Mouse (Mus musculus): ENCODE measurements around the gene Mtmr11. TPM values are rescaled to one million over a fixed set of nuclear protein-coding genes. Genes with fewer than 3 reads are reported as not detected.

Gene Mtmr11
- 28.7 and 34.5 TPM in 2 replicates for polyA plus RNA-seq (2015; fragmentation: Nextera tagmentation; extraction: Ambion mirVana)

DNA sequence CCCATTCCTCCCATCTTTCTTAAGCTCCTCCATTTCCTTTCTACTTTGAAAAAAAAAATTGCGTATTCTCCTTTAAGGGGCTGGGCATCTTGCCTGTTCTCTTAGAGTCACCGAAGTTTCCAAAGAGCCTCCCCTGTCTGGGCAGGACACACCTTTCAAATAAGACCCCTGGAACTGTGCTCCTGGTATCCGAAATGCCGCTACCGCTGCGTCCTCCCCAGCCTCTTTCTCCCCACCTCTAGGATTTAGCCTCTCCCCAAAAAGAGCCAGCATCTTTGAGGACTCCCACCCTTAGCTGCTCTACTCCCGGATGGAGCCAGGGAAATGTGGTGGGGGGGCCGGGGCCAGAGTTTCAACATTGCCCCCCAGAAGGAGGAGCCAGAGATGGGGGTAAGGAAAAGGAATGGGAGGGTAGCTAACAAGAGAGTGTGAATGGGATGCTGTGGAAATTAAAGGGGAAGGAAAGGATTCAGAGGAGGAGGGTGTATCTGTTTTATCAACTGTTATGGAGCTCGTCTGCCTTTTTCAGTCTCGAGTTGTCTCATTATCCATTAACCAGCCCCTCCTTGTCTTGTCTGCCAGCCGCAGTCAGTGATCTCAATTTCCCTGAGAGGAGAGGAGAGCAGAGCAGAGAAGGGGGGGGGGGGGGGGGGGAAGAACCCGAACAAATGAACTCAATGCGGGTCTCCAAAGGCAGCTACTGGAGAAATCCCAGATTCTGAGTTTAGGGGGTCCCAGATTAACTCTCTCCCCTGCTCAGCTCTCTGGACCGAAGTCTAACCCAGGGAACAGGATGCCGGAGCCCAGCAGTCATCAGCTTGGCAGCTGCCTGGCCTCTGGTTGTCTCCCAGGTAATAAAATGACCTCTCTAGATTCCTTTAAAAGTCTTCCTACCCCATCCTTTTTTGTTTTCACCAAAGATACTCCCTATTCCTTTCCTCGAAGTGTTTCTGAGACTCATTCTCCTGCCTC, at the start of gene Mtmr11:
Gene Mtmr11, plus strand, starts transcription at position 136 of the 972 bp plus-strand sequence.
- Histone ChIP-seq H3K27ac (ENCODE audit: low read depth, low read length) (peak within 1 kb of the TSS; percentile 97), H3K27me3 (replicated peaks; ENCODE audit: control insufficient read depth, insufficient read depth, low read length) (no peaks in the 10 kb centered on the region), H3K4me1 (replicated peaks; ENCODE audit: control insufficient read depth, insufficient read depth, low read length) (peaks cover 13% of the 10 kb centered on the region), H3K36me3 (ENCODE audit: control insufficient read depth, insufficient read depth) (0 out of 2 replicates have a peak, but pooled peaks cover 4% of the 10 kb centered on the region), H3K4me3 (ENCODE audit: low read depth, low read length) (peak within 1 kb of the TSS; percentile 53), H3K9me3 (ENCODE audit: control insufficient read depth) (no peaks in the 10 kb centered on the region), H3K4me2 (replicated peaks; ENCODE audit: low read depth) (peak within 1 kb of the TSS; percentile 87), H3K9ac (ENCODE audit: low read depth, low read length) (peak within 1 kb of the TSS; percentile 67)
- no peak for ATAC-seq
- no peak for TF ChIP-seq CTCF (IDR thresholded peaks at IDR 0.05; ENCODE audit: low read depth)
- WGBS, result 3% methylated on average over 16 of the region's 16 CpGs

DNA sequence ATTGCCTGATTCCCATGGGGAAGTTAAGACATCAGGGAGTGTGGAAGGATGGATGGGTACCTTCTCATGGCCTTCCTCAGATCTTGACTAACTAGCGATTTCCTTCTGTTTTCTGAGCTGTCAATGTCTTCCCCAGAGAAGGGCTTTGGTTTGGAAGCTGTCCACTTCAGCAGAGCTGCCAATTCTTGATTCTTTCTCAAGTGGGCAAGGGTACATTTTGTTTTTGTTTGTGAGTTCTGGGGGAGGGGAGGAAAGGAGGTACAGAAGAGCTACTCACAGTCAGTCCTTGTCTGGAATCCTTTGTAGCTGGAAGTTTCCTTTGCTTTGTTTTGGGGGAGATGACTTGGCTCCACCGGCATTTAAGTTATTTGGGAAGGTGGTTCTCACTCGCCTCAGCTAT, 48.6 kb upstream of the Mtmr11 start:
- Histone ChIP-seq H3K4me2 (replicated peaks; ENCODE audit: low read depth) (no peak overlapping the region), H3K4me3 (ENCODE audit: low read depth, low read length) (no peak overlapping the region), H3K27ac (ENCODE audit: low read depth, low read length) (no peak overlapping the region), H3K36me3 (ENCODE audit: control insufficient read depth, insufficient read depth) (no peaks in the 10 kb centered on the region), H3K4me1 (replicated peaks; ENCODE audit: control insufficient read depth, insufficient read depth, low read length) (0 out of 2 replicates have a peak, but pooled peaks cover 2% of the 10 kb centered on the region), H3K27me3 (replicated peaks; ENCODE audit: control insufficient read depth, insufficient read depth, low read length) (no peaks in the 10 kb centered on the region), H3K9me3 (ENCODE audit: control insufficient read depth) (no peaks in the 10 kb centered on the region), H3K9ac (ENCODE audit: low read depth, low read length) (no peak overlapping the region)
- no peak for TF ChIP-seq CTCF (IDR thresholded peaks at IDR 0.05; ENCODE audit: low read depth)
- 58% methylated on average over 3 of the region's 3 CpGs for WGBS
- ATAC-seq, result no peak

DNA sequence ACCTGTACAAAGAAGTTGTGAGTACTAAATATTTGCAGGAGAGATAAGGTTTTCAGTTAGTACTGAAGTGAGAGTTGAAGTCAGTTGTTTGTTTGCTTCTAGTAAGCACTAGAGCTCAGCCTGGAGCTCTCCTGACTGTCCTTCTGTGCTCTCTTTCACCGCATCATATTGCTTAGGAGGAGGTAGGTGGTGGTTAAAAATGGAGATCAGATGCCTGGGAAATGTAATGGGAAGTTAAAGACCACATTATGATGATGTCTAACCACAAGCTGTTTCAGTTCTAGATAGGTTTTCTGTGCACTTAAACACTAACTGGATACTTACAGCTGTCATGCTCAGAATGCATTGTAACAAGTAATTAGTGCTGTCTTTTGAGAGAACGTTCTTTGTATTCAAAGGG, 43.7 kb upstream of the Mtmr11 start:
- 67% methylated on average over 2 of the region's 2 CpGs for WGBS
- ATAC-seq, result no peak

DNA sequence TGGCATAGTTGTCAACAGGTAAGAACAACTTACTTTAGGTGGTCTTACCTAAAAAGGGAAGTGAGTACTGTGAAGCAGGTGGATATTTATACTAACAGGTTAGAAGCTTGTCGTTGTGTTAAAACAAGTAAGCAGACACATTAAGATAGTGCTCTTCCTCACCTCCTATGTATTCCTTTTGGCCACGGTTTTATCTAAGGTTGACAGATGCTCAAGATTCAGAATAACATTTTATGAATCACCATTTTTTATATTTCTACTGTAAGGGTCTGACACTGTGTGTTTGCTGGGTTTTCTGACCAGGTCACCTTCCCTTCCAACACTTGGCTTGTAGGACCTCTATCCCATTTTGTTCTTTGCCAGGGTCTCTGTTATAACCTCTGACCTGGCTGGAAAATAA, 43.1 kb upstream of the Mtmr11 start:
- Histone ChIP-seq H3K36me3 (ENCODE audit: control insufficient read depth, insufficient read depth) (no peaks in the 10 kb centered on the region), H3K4me1 (replicated peaks; ENCODE audit: control insufficient read depth, insufficient read depth, low read length) (0 out of 2 replicates have a peak, but pooled peaks cover 2% of the 10 kb centered on the region), H3K27ac (ENCODE audit: low read depth, low read length) (no peak overlapping the region), H3K9me3 (ENCODE audit: control insufficient read depth) (no peaks in the 10 kb centered on the region), H3K9ac (ENCODE audit: low read depth, low read length) (no peak overlapping the region), H3K4me2 (replicated peaks; ENCODE audit: low read depth) (no peak overlapping the region), H3K4me3 (ENCODE audit: low read depth, low read length) (no peak overlapping the region), H3K27me3 (replicated peaks; ENCODE audit: control insufficient read depth, insufficient read depth, low read length) (no peaks in the 10 kb centered on the region)
- no peak for TF ChIP-seq CTCF (IDR thresholded peaks at IDR 0.05; ENCODE audit: low read depth)
- WGBS, result 95% methylated on average over 2 of the region's 2 CpGs
- ATAC-seq, result no peak

More for the DNA sequence above, 43.7 kb upstream of the Mtmr11 start:
- Histone ChIP-seq H3K9me3 (ENCODE audit: control insufficient read depth) (no peaks in the 10 kb centered on the region), H3K4me2 (replicated peaks; ENCODE audit: low read depth) (no peak overlapping the region), H3K4me1 (replicated peaks; ENCODE audit: control insufficient read depth, insufficient read depth, low read length) (0 out of 2 replicates have a peak, but pooled peaks cover 2% of the 10 kb centered on the region), H3K9ac (ENCODE audit: low read depth, low read length) (no peak overlapping the region), H3K4me3 (ENCODE audit: low read depth, low read length) (no peak overlapping the region), H3K36me3 (ENCODE audit: control insufficient read depth, insufficient read depth) (no peaks in the 10 kb centered on the region), H3K27me3 (replicated peaks; ENCODE audit: control insufficient read depth, insufficient read depth, low read length) (no peaks in the 10 kb centered on the region), H3K27ac (ENCODE audit: low read depth, low read length) (no peak overlapping the region)
- no peak for TF ChIP-seq CTCF (IDR thresholded peaks at IDR 0.05; ENCODE audit: low read depth)

DNA sequence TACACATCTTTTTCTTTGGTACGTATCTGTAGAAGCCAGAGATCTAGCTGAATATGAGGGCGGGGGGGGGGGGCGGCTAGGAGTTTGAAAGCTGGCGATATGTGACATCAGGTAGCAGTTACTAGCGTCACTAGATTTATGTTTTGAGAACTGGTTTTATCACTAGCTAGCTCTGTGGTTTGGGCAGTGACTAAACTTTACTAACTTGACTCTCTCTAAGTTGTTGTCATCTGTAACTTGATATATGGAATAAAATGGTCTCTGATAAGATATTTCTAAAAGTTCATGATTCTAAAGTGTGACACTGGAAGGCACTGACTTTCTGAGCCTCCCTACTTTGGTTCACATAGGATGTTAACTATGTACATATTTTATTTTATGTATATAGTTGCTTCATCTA, 37.6 kb upstream of the Mtmr11 start:
- Histone ChIP-seq H3K9ac (ENCODE audit: low read depth, low read length) (no peak overlapping the region), H3K36me3 (ENCODE audit: control insufficient read depth, insufficient read depth) (no peaks in the 10 kb centered on the region), H3K4me1 (replicated peaks; ENCODE audit: control insufficient read depth, insufficient read depth, low read length) (no peaks in the 10 kb centered on the region), H3K27me3 (replicated peaks; ENCODE audit: control insufficient read depth, insufficient read depth, low read length) (no peaks in the 10 kb centered on the region), H3K4me2 (replicated peaks; ENCODE audit: low read depth) (no peak overlapping the region), H3K27ac (ENCODE audit: low read depth, low read length) (no peak overlapping the region), H3K9me3 (ENCODE audit: control insufficient read depth) (no peaks in the 10 kb centered on the region), H3K4me3 (ENCODE audit: low read depth, low read length) (no peak overlapping the region)
- WGBS, result 90% methylated on average over 5 of the region's 5 CpGs
- no peak for TF ChIP-seq CTCF (IDR thresholded peaks at IDR 0.05; ENCODE audit: low read depth)
- ATAC-seq, result no peak

DNA sequence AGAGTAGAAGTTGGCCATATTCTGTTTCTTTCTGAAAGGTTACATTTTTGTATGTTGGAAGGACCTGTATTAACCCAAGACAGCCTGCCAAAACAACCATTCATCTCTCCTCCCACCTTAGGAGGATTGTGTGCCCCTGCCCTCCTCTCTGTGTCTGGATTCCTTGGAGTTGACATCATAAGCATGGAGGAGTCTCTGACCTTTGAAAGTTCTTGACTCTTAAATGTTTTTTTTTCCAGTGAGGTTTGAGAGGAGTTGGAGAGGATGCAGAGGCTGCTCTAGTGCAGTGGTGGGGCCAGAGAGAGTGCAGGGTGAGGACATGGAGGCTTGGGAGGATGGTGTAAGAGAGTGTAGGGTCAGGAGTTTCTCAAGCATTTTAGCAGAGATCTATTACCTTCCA, 33.7 kb upstream of the Mtmr11 start:
- Histone ChIP-seq H3K27ac (ENCODE audit: low read depth, low read length) (no peak overlapping the region), H3K36me3 (ENCODE audit: control insufficient read depth, insufficient read depth) (no peaks in the 10 kb centered on the region), H3K9ac (ENCODE audit: low read depth, low read length) (no peak overlapping the region), H3K4me3 (ENCODE audit: low read depth, low read length) (no peak overlapping the region), H3K4me2 (replicated peaks; ENCODE audit: low read depth) (no peak overlapping the region), H3K27me3 (replicated peaks; ENCODE audit: control insufficient read depth, insufficient read depth, low read length) (no peaks in the 10 kb centered on the region), H3K4me1 (replicated peaks; ENCODE audit: control insufficient read depth, insufficient read depth, low read length) (no peaks in the 10 kb centered on the region), H3K9me3 (ENCODE audit: control insufficient read depth) (no peaks in the 10 kb centered on the region)
- ATAC-seq, result no peak
- no peak for TF ChIP-seq CTCF (IDR thresholded peaks at IDR 0.05; ENCODE audit: low read depth)
